Mouse (Mus musculus): Measurements from ENCODE around the gene Rbm12. TPM values are rescaled to one million over a fixed set of nuclear protein-coding genes. Genes with fewer than 3 reads are reported as not detected.
A peak's percentile ranks its signal among the peaks of the same experiment; 100 is the strongest.

The Rbm12 gene
- polyA plus RNA-seq, 1 experiment, result 14.8 TPM

- TF ChIP-seq CTCF (conservative IDR thresholded peaks at IDR 0.05; ENCODE audit: insufficient read depth, insufficient read length, low read depth, low read length) (no peak), POLR2A (IDR thresholded peaks at IDR 0.05; ENCODE audit: low read depth, low read length) (no peak)
- Histone ChIP-seq H3K27me3 (replicated peaks; ENCODE audit: control insufficient read depth, insufficient read depth, low read length) (no peaks in the 10 kb centered on the region), H3K36me3 (ENCODE audit: control insufficient read depth, insufficient read depth, low read length) (no peaks in the 10 kb centered on the region), H3K4me1 (ENCODE audit: control insufficient read depth, insufficient read depth, low read length) (no peaks in the 10 kb centered on the region), H3K27ac (ENCODE audit: insufficient read depth, low read depth, low read length) (no peak within 1 kb of the TSS), H3K4me3 (ENCODE audit: insufficient read depth, low read depth, low read length) (peak within 1 kb of the TSS; percentile 59)
- WGBS, result under 1% methylated on average over 81 of the region's 81 CpGs
- peak; percentile 83 for DNase-seq
Measured at GRCm38 (mm10) chr2:156065099-156066041, 46.4 kb downstream of the Rbm12 start, which contains the start of gene Spag4. TSS of gene Spag4 (plus strand) at chr2:156065175.

GRCm38 (mm10) chr2:156052816-156053215 is 59.0 kb downstream of the Rbm12 start, which contains the start of gene Fer1l4:
TSS of gene Fer1l4 (minus strand) at chr2:156052947.
- TF ChIP-seq CTCF (conservative IDR thresholded peaks at IDR 0.05; ENCODE audit: insufficient read depth, insufficient read length, low read depth, low read length) (no peak), POLR2A (IDR thresholded peaks at IDR 0.05; ENCODE audit: low read depth, low read length) (no peak)
- Histone ChIP-seq H3K27ac (ENCODE audit: insufficient read depth, low read depth, low read length) (no peak within 1 kb of the TSS), H3K4me3 (ENCODE audit: insufficient read depth, low read depth, low read length) (no peak within 1 kb of the TSS), H3K27me3 (replicated peaks; ENCODE audit: control insufficient read depth, insufficient read depth, low read length) (no peaks in the 10 kb centered on the region), H3K36me3 (ENCODE audit: control insufficient read depth, insufficient read depth, low read length) (no peaks in the 10 kb centered on the region), H3K4me1 (ENCODE audit: control insufficient read depth, insufficient read depth, low read length) (no peaks in the 10 kb centered on the region)
- no peak for DNase-seq
- 76% methylated on average over 9 of the region's 9 CpGs for WGBS

GRCm38 (mm10) chr2:156047929-156048328 is 63.8 kb downstream of the Rbm12 start:
- 8% methylated on average over 19 of the region's 19 CpGs for WGBS
- TF ChIP-seq POLR2A (IDR thresholded peaks at IDR 0.05; ENCODE audit: low read depth, low read length) (no peak), CTCF (conservative IDR thresholded peaks at IDR 0.05; ENCODE audit: insufficient read depth, insufficient read length, low read depth, low read length) (no peak)
- peak; percentile 7 for DNase-seq
- H3K36me3 ChIP-seq (ENCODE audit: control insufficient read depth, insufficient read depth, low read length), result no peaks in the 10 kb centered on the region
- no peaks in the 10 kb centered on the region for H3K27me3 ChIP-seq (replicated peaks; ENCODE audit: control insufficient read depth, insufficient read depth, low read length)
- H3K4me1 ChIP-seq (ENCODE audit: control insufficient read depth, insufficient read depth, low read length), result no peaks in the 10 kb centered on the region
- no peak overlapping the region for H3K27ac ChIP-seq (ENCODE audit: insufficient read depth, low read depth, low read length)
- H3K4me3 ChIP-seq (ENCODE audit: insufficient read depth, low read depth, low read length), result no peak overlapping the region

GRCm38 (mm10) chr2:156042903-156043302 is 68.9 kb downstream of the Rbm12 start:
- Histone ChIP-seq H3K36me3 (ENCODE audit: control insufficient read depth, insufficient read depth, low read length) (no peaks in the 10 kb centered on the region), H3K4me3 (ENCODE audit: insufficient read depth, low read depth, low read length) (no peak overlapping the region), H3K4me1 (ENCODE audit: control insufficient read depth, insufficient read depth, low read length) (no peaks in the 10 kb centered on the region), H3K27me3 (replicated peaks; ENCODE audit: control insufficient read depth, insufficient read depth, low read length) (no peaks in the 10 kb centered on the region), H3K27ac (ENCODE audit: insufficient read depth, low read depth, low read length) (no peak overlapping the region)
- TF ChIP-seq POLR2A (IDR thresholded peaks at IDR 0.05; ENCODE audit: low read depth, low read length) (no peak), CTCF (conservative IDR thresholded peaks at IDR 0.05; ENCODE audit: insufficient read depth, insufficient read length, low read depth, low read length) (no peak)
- DNase-seq, result no peak
- 86% methylated on average over 8 of the region's 8 CpGs for WGBS

Other genes starting within 250 kb of the Rbm12 start
- gene Uqcc1, start 181.7 kb downstream of the Rbm12 start, polyA plus RNA-seq (2012; rRNA removed), result 64.1 and 74.9 TPM in 2 replicates
- gene Gm15557, start 171.2 kb downstream of the Rbm12 start, polyA plus RNA-seq (2012; rRNA removed), result not detected in 2 replicates
- gene Gdf5, start 166.6 kb downstream of the Rbm12 start, polyA plus RNA-seq (2012; rRNA removed), result 0.29 and 0.41 TPM in 2 replicates
- 6.6 and 6.9 TPM in 2 replicates for gene Cep250, start 155.5 kb downstream of the Rbm12 start, polyA plus RNA-seq (2012; rRNA removed)
- 2.6 and 2.9 TPM in 2 replicates for gene 6430550D23Rik, start 104.0 kb downstream of the Rbm12 start, polyA plus RNA-seq (2012; rRNA removed)
- gene Ergic3, start 103.9 kb downstream of the Rbm12 start, polyA plus RNA-seq (2012; rRNA removed), result 327 and 345 TPM in 2 replicates
- gene Fer1l4, start 59.0 kb downstream of the Rbm12 start, polyA plus RNA-seq (2012; rRNA removed), result 0.38 and 0.67 TPM in 2 replicates
- 3.3 and 3.6 TPM in 2 replicates for gene Spag4, start 46.8 kb downstream of the Rbm12 start, polyA plus RNA-seq (2012; rRNA removed)
- gene Cpne1, start within 50 bp of the Rbm12 start, polyA plus RNA-seq (2012; rRNA removed), result 57.2 and 72.4 TPM in 2 replicates
- 1.9 and 2.6 TPM in 2 replicates for gene Gm28036, start 15.1 kb upstream of the Rbm12 start, polyA plus RNA-seq (2012; rRNA removed)
- 396 and 507 TPM in 2 replicates for gene Romo1, start 32.1 kb upstream of the Rbm12 start, polyA plus RNA-seq (2012; rRNA removed)
- gene Nfs1, start 32.2 kb upstream of the Rbm12 start, polyA plus RNA-seq (2012; rRNA removed), result 112 and 138 TPM in 2 replicates
- 31.1 and 39.3 TPM in 2 replicates for gene Rbm39, start 68.3 kb upstream of the Rbm12 start, polyA plus RNA-seq (2012; rRNA removed)
- 14.6 and 16.3 TPM in 2 replicates for gene Phf20, start 84.5 kb upstream of the Rbm12 start, polyA plus RNA-seq (2012; rRNA removed)
- gene Cnbd2, start 200.3 kb upstream of the Rbm12 start, polyA plus RNA-seq (2012; rRNA removed), result 2.5 and 2.8 TPM in 2 replicates
- gene Scand1, start 200.7 kb upstream of the Rbm12 start, polyA plus RNA-seq (2012; rRNA removed), result 154 and 230 TPM in 2 replicates